Mouse (Mus musculus) ovary, adult 18-20 months (tissue): ENCODE measurements around the gene Slc4a5.

ENCODE experiments used
- DNase-seq: peaks from one replicate; pipeline ENCODE4 v3.0.0; 2022; ENCODE audit warnings: low spot score, mixed read lengths

The Slc4a5 gene

DNA sequence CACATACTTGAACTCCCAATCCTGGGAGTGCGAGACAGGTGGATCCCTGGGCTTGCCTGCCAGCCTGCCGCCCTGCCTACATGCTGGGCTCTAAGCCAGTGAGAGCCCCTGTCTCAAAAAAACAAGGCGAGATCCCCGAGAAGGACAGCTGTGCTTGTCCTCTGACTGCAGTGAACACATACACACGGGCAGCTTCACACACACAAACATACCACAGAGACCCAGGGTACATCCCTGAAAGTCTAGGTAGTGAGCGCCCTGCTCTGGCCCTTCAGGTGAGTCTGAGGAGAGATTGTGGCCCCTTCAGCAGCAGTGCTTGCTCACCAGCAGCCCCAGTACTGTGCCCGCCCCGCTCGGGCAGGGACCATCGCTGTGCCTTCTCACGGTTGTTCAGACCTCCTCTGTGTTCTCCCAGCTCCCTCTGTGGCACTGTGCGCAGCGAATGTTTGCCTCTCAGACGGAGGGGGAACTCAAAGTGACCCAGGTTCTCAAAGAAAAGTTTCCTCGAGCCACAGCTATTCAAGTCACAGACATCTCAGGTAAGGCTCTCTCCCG lies 131.3 kb downstream of the Slc4a5 start:
- DNase-seq = no peak

DNA sequence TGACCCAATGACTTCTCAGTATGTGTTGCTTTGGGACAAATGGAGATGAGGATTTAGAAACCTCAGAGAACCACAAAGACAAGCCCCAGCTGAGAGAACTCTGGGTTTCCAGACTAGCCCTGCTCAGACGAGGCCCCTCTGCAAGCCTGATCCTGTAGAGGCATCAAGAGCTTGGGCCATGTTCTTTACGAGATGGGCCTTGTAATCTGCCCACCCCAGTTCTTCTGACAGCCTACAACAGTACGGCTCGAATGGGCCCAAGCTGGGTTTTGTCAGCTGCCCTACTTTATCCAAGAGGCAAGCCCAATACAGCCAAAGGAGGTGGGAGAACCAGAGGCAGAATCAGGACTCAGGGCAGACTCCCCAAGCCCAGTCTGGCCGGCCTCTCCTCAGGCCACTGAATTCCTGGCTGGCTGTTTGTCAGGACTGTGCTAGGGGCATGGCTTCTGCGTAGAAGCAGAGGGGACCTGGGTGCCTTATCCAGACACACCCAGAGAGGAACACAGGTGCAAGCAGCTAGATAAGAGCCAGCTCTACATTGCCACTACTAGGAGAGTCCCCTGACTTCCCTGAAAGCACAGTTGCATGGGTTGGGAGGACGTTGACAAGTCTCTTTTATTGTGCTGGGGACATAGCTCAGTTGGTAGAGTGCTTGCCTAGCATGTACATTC lies 132.0 kb downstream of the Slc4a5 start:
- no peak for DNase-seq

DNA sequence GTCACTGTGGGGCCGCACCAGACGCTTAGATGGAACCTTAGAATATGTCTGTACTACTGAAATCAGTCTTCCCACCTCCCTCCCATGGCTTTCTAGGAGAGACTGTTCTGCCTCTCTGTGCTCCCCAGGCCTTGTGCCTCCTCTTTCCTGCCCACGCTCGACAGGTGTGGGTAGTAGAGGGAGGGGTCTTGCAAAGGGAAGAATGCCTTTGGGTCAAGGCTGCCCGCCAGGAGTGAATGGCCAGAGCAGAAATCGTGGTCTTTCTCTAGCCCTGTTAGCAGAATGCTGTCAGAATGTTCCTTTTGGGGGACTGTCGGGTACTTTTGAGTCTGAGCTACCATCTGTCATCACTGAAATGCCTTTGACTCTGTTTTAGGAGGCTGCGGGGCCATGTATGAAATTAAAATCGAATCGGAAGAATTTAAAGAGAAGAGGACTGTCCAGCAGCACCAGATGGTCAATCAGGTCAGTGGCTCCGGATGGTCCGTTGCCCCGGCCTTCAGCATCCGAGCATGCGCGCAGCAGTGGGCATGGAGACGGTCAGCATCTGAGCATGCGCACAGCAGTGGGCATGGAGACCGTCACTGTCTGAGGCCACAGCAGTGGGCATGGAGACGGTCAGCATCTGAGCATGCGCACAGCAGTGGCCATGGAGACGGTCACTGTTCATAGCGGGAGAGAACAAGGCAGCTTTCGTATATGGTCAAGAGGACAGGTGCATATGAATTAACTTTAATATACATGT lies 133.2 kb downstream of the Slc4a5 start:
- no peak for DNase-seq
